Mouse (Mus musculus): ENCODE measurements around the gene Ttc9. TPM values are rescaled to one million over a fixed set of nuclear protein-coding genes. Genes with fewer than 3 reads are reported as not detected.

Ttc9 gene
- total and polyA plus RNA-seq, 3 experiments, result 0.07 TPM; not detected in 2

GRCm38 (mm10) chr12:81702903-81703302, 71.9 kb downstream of the Ttc9 start (continued):
- TF ChIP-seq ZNF384 (IDR thresholded peaks at IDR 0.05; ENCODE audit: low read depth, low read length) (peak; percentile 95), PAX5 (IDR thresholded peaks at IDR 0.05; ENCODE audit: low read length) (no peak), MAFK (IDR thresholded peaks at IDR 0.05; ENCODE audit: insufficient replicate concordance, low read length) (no peak), MXI1 (IDR thresholded peaks at IDR 0.05; ENCODE audit: low read depth, low read length) (no peak), ELF1 (IDR thresholded peaks at IDR 0.05; ENCODE audit: low read depth, low read length) (no peak)

GRCm38 (mm10) chr12:81712618-81713017, 81.6 kb downstream of the Ttc9 start:
- no peak for TF ChIP-seq TBP (conservative IDR thresholded peaks at IDR 0.05; ENCODE audit: low read depth, low read length)
- H3K4me3 ChIP-seq (replicated peaks in 1 of 3; ENCODE audit: low read depth in 2 of 3, low read length in 2 of 3, poor library complexity in 1 of 3), result no peak overlapping the region
- dilution Hi-C loops (cut with MboI; ENCODE audit: extremely low pct_ligation_motif_present, extremely low pct_unique_long_range_greater_than_20kb, low sequenced_read_pairs), result no loop called here

More at GRCm38 (mm10) chr12:81712618-81713017, 81.6 kb downstream of the Ttc9 start:
- no peak overlapping the region for H3K4me2 ChIP-seq (ENCODE audit: insufficient read depth, low read depth, poor library complexity, severe bottlenecking)
- H3K9ac ChIP-seq (ENCODE audit: insufficient read depth, low read depth), result no peak overlapping the region
- DNase-seq (ENCODE audit: extremely low read depth), result no peak
- no peak overlapping the region for H3K27ac ChIP-seq (ENCODE audit: insufficient read depth, low read depth)
- no peaks in the 10 kb centered on the region for H3K79me2 ChIP-seq (replicated peaks; ENCODE audit: control insufficient read depth, extremely low read depth, insufficient read depth, poor library complexity, severe bottlenecking)
- H3K36me3 ChIP-seq (replicated peaks in 1 of 2; ENCODE audit: control insufficient read depth in 1 of 2, insufficient read depth in 1 of 2, low read length in 1 of 2), result no peaks in the 10 kb centered on the region
- H3K4me1 ChIP-seq (ENCODE audit: control insufficient read depth in 1 of 2, insufficient read depth in 2 of 2), result no peaks in the 10 kb centered on the region
- in situ Hi-C loops (cut with MboI; ENCODE audit: low pct_ligation_motif_present, low pct_unique_long_range_greater_than_20kb, low sequenced_read_pairs), result no loop called here
- peaks cover 6% of the 10 kb centered on the region for H3K27me3 ChIP-seq (replicated peaks)
- H3K9me3 ChIP-seq (replicated peaks; ENCODE audit: low read length), result peaks cover 9% of the 10 kb centered on the region

Other genes starting within 250 kb of the Ttc9 start
- 0.30 and 0.42 TPM in 2 replicates for gene Adam4, start 209.3 kb upstream of the Ttc9 start, total RNA-seq (2012; rRNA removed)
- 0.35 and 0.49 TPM in 2 replicates for gene Adam4, start 209.3 kb upstream of the Ttc9 start, total RNA-seq (2014; rRNA removed)
- gene Adam4, start 209.3 kb upstream of the Ttc9 start, polyA plus RNA-seq (2012; ENCODE audit: insufficient read length, low read depth), result 0.33 and 0.34 TPM in 2 replicates
- 120 and 124 TPM in 2 replicates for gene Cox16, start 146.1 kb upstream of the Ttc9 start, total RNA-seq (2012; rRNA removed)
- 315 and 321 TPM in 2 replicates for gene Cox16, start 146.1 kb upstream of the Ttc9 start, total RNA-seq (2014; rRNA removed)
- gene Cox16, start 146.1 kb upstream of the Ttc9 start, polyA plus RNA-seq (2012; ENCODE audit: insufficient read length, low read depth), result 101 and 118 TPM in 2 replicates
- gene Gm20498, start 98.3 kb upstream of the Ttc9 start, total RNA-seq (2012; rRNA removed), result 52.2 and 54.8 TPM in 2 replicates
- 24.6 and 25.7 TPM in 2 replicates for gene Gm20498, start 98.3 kb upstream of the Ttc9 start, total RNA-seq (2014; rRNA removed)
- gene Gm20498, start 98.3 kb upstream of the Ttc9 start, polyA plus RNA-seq (2012; ENCODE audit: insufficient read length, low read depth), result 30.9 and 32.6 TPM in 2 replicates
- gene Synj2bp, start 98.3 kb upstream of the Ttc9 start, total RNA-seq (2012; rRNA removed), result 20.2 and 21.3 TPM in 2 replicates
- gene Synj2bp, start 98.3 kb upstream of the Ttc9 start, total RNA-seq (2014; rRNA removed), result 43.1 and 49.5 TPM in 2 replicates
- 30.9 and 33.3 TPM in 2 replicates for gene Synj2bp, start 98.3 kb upstream of the Ttc9 start, polyA plus RNA-seq (2012; ENCODE audit: insufficient read length, low read depth)
- 0.13 TPM in 1 of 2 replicates, not detected in the other for gene Adam21, start 62.8 kb upstream of the Ttc9 start, total RNA-seq (2012; rRNA removed)
- not detected in 2 replicates for gene Adam21, start 62.8 kb upstream of the Ttc9 start, total RNA-seq (2014; rRNA removed)
- gene Adam21, start 62.8 kb upstream of the Ttc9 start, polyA plus RNA-seq (2012; ENCODE audit: insufficient read length, low read depth), result 0.07 TPM in 1 of 2 replicates, not detected in the other
- 32.3 and 40.9 TPM in 2 replicates for gene Med6, start 36.2 kb upstream of the Ttc9 start, total RNA-seq (2012; rRNA removed)
- gene Med6, start 36.2 kb upstream of the Ttc9 start, total RNA-seq (2014; rRNA removed), result 66.8 and 74.1 TPM in 2 replicates
- 45.6 and 47.0 TPM in 2 replicates for gene Med6, start 36.2 kb upstream of the Ttc9 start, polyA plus RNA-seq (2012; ENCODE audit: insufficient read length, low read depth)
- gene Map3k9, start 149.9 kb downstream of the Ttc9 start, total RNA-seq (2012; rRNA removed), result 0.34 and 0.38 TPM in 2 replicates
- gene Map3k9, start 149.9 kb downstream of the Ttc9 start, total RNA-seq (2014; rRNA removed), result not detected in 2 replicates
- 0.10 and 0.13 TPM in 2 replicates for gene Map3k9, start 149.9 kb downstream of the Ttc9 start, polyA plus RNA-seq (2012; ENCODE audit: insufficient read length, low read depth)
- gene Pcnx, start 228.8 kb downstream of the Ttc9 start, total RNA-seq (2012; rRNA removed), result 45.3 and 68.2 TPM in 2 replicates
- 16.2 and 16.4 TPM in 2 replicates for gene Pcnx, start 228.8 kb downstream of the Ttc9 start, total RNA-seq (2014; rRNA removed)
- gene Pcnx, start 228.8 kb downstream of the Ttc9 start, polyA plus RNA-seq (2012; ENCODE audit: insufficient read length, low read depth), result 78.7 and 89.1 TPM in 2 replicates

Measured in CH12.LX (cell line).